Mouse (Mus musculus): ENCODE results near the gene Ambra1. TPM values are rescaled to one million over a fixed set of nuclear protein-coding genes. Genes with fewer than 3 reads are reported as not detected.

The Ambra1 gene
- polyA plus RNA-seq, 1 experiment from 2014 or later, result 10.4 TPM

GRCm38 (mm10) chr2:91965417-91965816 lies 235.5 kb downstream of the Ambra1 start:
- no peak for ATAC-seq (ENCODE audit: extremely low read depth, insufficient number of reproducible peaks, low FRiP score, low TSS enrichment)
- H3K27me3 ChIP-seq (replicated peaks), result no peaks in the 10 kb centered on the region
- peak overlapping the region; percentile 80 for H3K9ac ChIP-seq
- peaks cover 55% of the 10 kb centered on the region for H3K4me1 ChIP-seq
- no peaks in the 10 kb centered on the region for H3K9me3 ChIP-seq
- peak overlapping the region; percentile 84 for H3K27ac ChIP-seq (replicated peaks)
- 7% methylated on average over 20 of the region's 20 CpGs for WGBS
- no peaks in the 10 kb centered on the region for H3K36me3 ChIP-seq
- peak overlapping the region; percentile 99 for H3K4me2 ChIP-seq
- H3K4me3 ChIP-seq, result peak overlapping the region; percentile 95

- peaks cover 56% of the 10 kb centered on the region for H3K4me1 ChIP-seq
- no peak overlapping the region for H3K9ac ChIP-seq
- no peak overlapping the region for H3K27ac ChIP-seq (replicated peaks)
Observed at GRCm38 (mm10) chr2:91966367-91966766, 236.4 kb downstream of the Ambra1 start.

GRCm38 (mm10) chr2:91967962-91968361 lies 238.0 kb downstream of the Ambra1 start:
- H3K4me1 ChIP-seq, result peaks cover 54% of the 10 kb centered on the region
- H3K27me3 ChIP-seq (replicated peaks), result no peaks in the 10 kb centered on the region
- H3K4me3 ChIP-seq, result no peak overlapping the region
- H3K36me3 ChIP-seq, result no peaks in the 10 kb centered on the region
- H3K27ac ChIP-seq (replicated peaks), result peak overlapping the region; percentile 83
- H3K9ac ChIP-seq, result peak overlapping the region; percentile 63
- no peak overlapping the region for H3K4me2 ChIP-seq
- WGBS, result 45% methylated on average over 11 of the region's 11 CpGs
- no peak for ATAC-seq (ENCODE audit: extremely low read depth, insufficient number of reproducible peaks, low FRiP score, low TSS enrichment)
- H3K9me3 ChIP-seq, result no peaks in the 10 kb centered on the region

More at GRCm38 (mm10) chr2:91966367-91966766, 236.4 kb downstream of the Ambra1 start:
- Histone ChIP-seq H3K4me2 (no peak overlapping the region), H3K4me3 (no peak overlapping the region), H3K27me3 (replicated peaks) (no peaks in the 10 kb centered on the region), H3K36me3 (no peaks in the 10 kb centered on the region), H3K9me3 (no peaks in the 10 kb centered on the region)
- WGBS, result 82% methylated on average over 5 of the region's 5 CpGs
- ATAC-seq (ENCODE audit: extremely low read depth, insufficient number of reproducible peaks, low FRiP score, low TSS enrichment), result no peak

Small RNA genes within 50 kb of the gene (microRNA-seq; reads per million reads assigned to microRNA genes)
- gene Mir6999, result not detected

Other genes with a start within 250 kb of the Ambra1 start
- gene Ckap5, start 203.4 kb upstream of the Ambra1 start, polyA plus RNA-seq (2015; fragmentation: Nextera tagmentation; extraction: Ambion mirVana), result 63.1 and 66.1 TPM in 2 replicates
- 0.72 and 4.8 TPM in 2 replicates for gene F2, start 93.7 kb upstream of the Ambra1 start, polyA plus RNA-seq (2015; fragmentation: Nextera tagmentation; extraction: Ambion mirVana)
- 6.9 and 7.0 TPM in 2 replicates for gene Zfp408, start 80.3 kb upstream of the Ambra1 start, polyA plus RNA-seq (2015; fragmentation: Nextera tagmentation; extraction: Ambion mirVana)
- gene Arhgap1, start 80.3 kb upstream of the Ambra1 start, polyA plus RNA-seq (2015; fragmentation: Nextera tagmentation; extraction: Ambion mirVana), result 136 and 145 TPM in 2 replicates
- 18.7 and 20.6 TPM in 2 replicates for gene Atg13, start 19.6 kb upstream of the Ambra1 start, polyA plus RNA-seq (2015; fragmentation: Nextera tagmentation; extraction: Ambion mirVana)
- gene Harbi1, start 19.3 kb upstream of the Ambra1 start, polyA plus RNA-seq (2015; fragmentation: Nextera tagmentation; extraction: Ambion mirVana), result 10.0 and 11.8 TPM in 2 replicates
- gene Chrm4, start 197.1 kb downstream of the Ambra1 start, polyA plus RNA-seq (2015; fragmentation: Nextera tagmentation; extraction: Ambion mirVana), result not detected in 2 replicates
- 603 and 654 TPM in 2 replicates for gene Mdk, start 202.2 kb downstream of the Ambra1 start, polyA plus RNA-seq (2015; fragmentation: Nextera tagmentation; extraction: Ambion mirVana)
- 1.6 and 2.2 TPM in 2 replicates for gene Gm9821, start 215.6 kb downstream of the Ambra1 start, polyA plus RNA-seq (2015; fragmentation: Nextera tagmentation; extraction: Ambion mirVana)
- 37.9 and 43.4 TPM in 2 replicates for gene Dgkz, start 245.7 kb downstream of the Ambra1 start, polyA plus RNA-seq (2015; fragmentation: Nextera tagmentation; extraction: Ambion mirVana)

All from heart, embryonic 13.5 days (tissue).